Mouse (Mus musculus) common myeloid progenitor, adult 5-6 weeks (primary cell): ENCODE data around the gene Itga3. TPM values are rescaled to one million over a fixed set of nuclear protein-coding genes. Genes with fewer than 3 reads are reported as not detected.
A peak's percentile ranks its signal among the peaks of the same experiment; 100 is the strongest.
"Not testable (repeated sequence)": the region's sequence is repeated elsewhere in the genome, so short reads cannot be mapped to it uniquely, and the experiment has no call there.

ENCODE experiments used
- ATAC-seq: replicated peaks from 2 replicates; pipeline ENCODE4 v1.8.0; 2016; ENCODE audit warnings: low read depth, mild to moderate bottlenecking, moderate TSS enrichment, inconsistent platforms; ENCODE audit not compliant: poor library complexity, severe bottlenecking
- total RNA-seq: library from RNA; stranded (forward); fragments of 200-1000, 187-1606 nt; gene quantifications from 2 replicates; pipeline ENCODE4 v1.2.3, GENCODE M21; 2017

The Itga3 gene
- total RNA-seq, 1 experiment from 2014 or later: 0.05 TPM

GRCm38 (mm10) chr11:95038156-95038817, 38.3 kb downstream of the Itga3 start:
- ATAC-seq: no peak

- no peak for ATAC-seq
Measured at GRCm38 (mm10) chr11:95037306-95037705, 39.3 kb downstream of the Itga3 start.

- no peak for ATAC-seq
Measured at GRCm38 (mm10) chr11:95036521-95036920, 40.1 kb downstream of the Itga3 start.

GRCm38 (mm10) chr11:95034902-95035301, 41.7 kb downstream of the Itga3 start:
- ATAC-seq: no peak

- ATAC-seq: no peak
Measured at GRCm38 (mm10) chr11:95033617-95034016, 43.0 kb downstream of the Itga3 start.

- no peak for ATAC-seq
Measured at GRCm38 (mm10) chr11:95032945-95033344, 43.7 kb downstream of the Itga3 start.

GRCm38 (mm10) chr11:95027850-95028470, 48.6 kb downstream of the Itga3 start:
- ATAC-seq: no peak

GRCm38 (mm10) chr11:95026849-95027248, 49.8 kb downstream of the Itga3 start:
- no peak for ATAC-seq

- no peak for ATAC-seq
Measured at GRCm38 (mm10) chr11:95026090-95026542, 50.5 kb downstream of the Itga3 start.

GRCm38 (mm10) chr11:95025227-95026012, 51.2 kb downstream of the Itga3 start:
- ATAC-seq: no peak

- no peak for ATAC-seq
Measured at GRCm38 (mm10) chr11:95024439-95025184, 52.0 kb downstream of the Itga3 start.

- ATAC-seq: no peak
Measured at GRCm38 (mm10) chr11:95023481-95023880, 53.1 kb downstream of the Itga3 start.

GRCm38 (mm10) chr11:95022237-95022992, 54.2 kb downstream of the Itga3 start:
- ATAC-seq: no peak

GRCm38 (mm10) chr11:95015484-95015883, 61.1 kb downstream of the Itga3 start:
- ATAC-seq: no peak

GRCm38 (mm10) chr11:95012487-95012886, 64.1 kb downstream of the Itga3 start:
- ATAC-seq: no peak

GRCm38 (mm10) chr11:95012075-95012474, 64.5 kb downstream of the Itga3 start:
- ATAC-seq: peak; percentile 85

GRCm38 (mm10) chr11:95011416-95011815, 65.2 kb downstream of the Itga3 start:
- ATAC-seq: no peak

GRCm38 (mm10) chr11:95010841-95011403, 65.7 kb downstream of the Itga3 start:
- not testable (repeated sequence) for ATAC-seq

- ATAC-seq: no peak
Measured at GRCm38 (mm10) chr11:95010141-95010739, 66.4 kb downstream of the Itga3 start.
